Mouse (Mus musculus) olfactory bulb, adult 2 months (tissue): ENCODE data around the gene Tmed8. TPM values are rescaled to one million over a fixed set of nuclear protein-coding genes. Genes with fewer than 3 reads are reported as not detected.

Experiments used
- H3K27ac ChIP-seq: fragments of 200-500 bp; 2 replicates; pipeline ENCODE4 v1.5.1; 2012; ENCODE audit warnings: low read depth, low read length; ENCODE audit not compliant: insufficient read depth
- H3K4me1 ChIP-seq: fragments of 200-500 bp; 2 replicates; pipeline ENCODE4 v1.6.1; 2012; ENCODE audit warnings: low read length; ENCODE audit not compliant: control insufficient read depth, insufficient read depth
- H3K4me3 ChIP-seq: fragments of 200-500 bp; 2 replicates; pipeline ENCODE4 v1.5.1; 2012; ENCODE audit warnings: mild to moderate bottlenecking, low read depth, low read length, moderate library complexity; ENCODE audit not compliant: insufficient read depth
- CTCF ChIP-seq: fragments of 200-500 bp; IDR thresholded peaks from 2 replicates; pipeline ENCODE4 v1.5.1; 2012; ENCODE audit warnings: low read depth, mild to moderate bottlenecking, low read length, moderate library complexity; ENCODE audit not compliant: insufficient read depth
- POLR2A ChIP-seq: fragments of 200-500 bp; IDR thresholded peaks from 2 replicates; pipeline ENCODE4 v1.6.1; 2012; ENCODE audit warnings: mild to moderate bottlenecking, low read depth, low read length, moderate library complexity; ENCODE audit not compliant: insufficient read depth
- WGBS: fragments of 180-500 bp; shearing (Covaris S2); methylation state at CpG from one replicate; pipeline ENCODE4 v1.1.7; 2018; 5-methylcytosine and 5-hydroxymethylcytosine counted together
- polyA plus RNA-seq: library from polyadenylated mRNA; stranded (reverse); fragments of >200 nt; gene quantifications from 2 replicates; pipeline ENCODE4 v1.2.4, GENCODE M21; 2012; ENCODE audit warnings: low replicate concordance; ENCODE audit not compliant: missing spikeins, insufficient read depth, insufficient read length

Gene Tmed8
- polyA plus RNA-seq, 1 experiment, result not detected

DNA sequence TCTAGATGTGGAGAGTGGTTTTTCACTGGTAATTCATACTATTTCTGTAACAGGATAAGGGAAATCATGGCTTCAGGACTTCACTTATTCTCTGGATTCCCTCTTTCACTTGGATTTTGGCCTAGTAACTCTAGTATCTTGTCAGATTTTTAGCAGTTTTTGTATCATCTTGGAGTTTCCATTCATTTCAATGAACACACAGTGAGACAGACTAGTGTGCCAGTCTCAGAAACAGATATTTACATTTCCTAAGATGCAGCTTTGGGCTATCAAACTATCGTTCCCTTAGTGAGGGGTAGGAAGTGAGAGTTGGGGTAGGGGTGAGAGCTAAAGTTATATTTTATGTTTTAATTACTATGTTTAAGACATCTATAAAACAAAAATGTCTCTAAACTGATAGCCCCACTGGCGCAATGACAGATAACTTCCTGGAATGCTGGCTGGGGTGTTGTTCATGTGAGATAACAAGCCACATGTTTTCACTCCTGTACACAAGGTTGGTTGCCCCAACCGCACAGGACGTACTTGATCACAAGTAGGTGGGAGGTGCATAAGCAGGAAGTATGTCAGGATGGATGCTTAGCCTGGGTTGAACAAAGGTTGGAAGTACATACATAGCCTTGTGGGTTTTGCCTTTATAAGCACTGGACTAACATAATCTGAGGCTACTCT, 78.2 kb downstream of the Tmed8 start:
- TF ChIP-seq POLR2A, result no peak
- TF ChIP-seq CTCF, result no peak
- Histone ChIP-seq H3K27ac (no peak overlapping the region), H3K4me1 (no peaks in the 10 kb centered on the region), H3K4me3 (no peak overlapping the region)
- WGBS, result 98% methylated on average over 4 of the region's 4 CpGs

Other genes starting within 250 kb of the Tmed8 start
- gene Zdhhc22, start 210.0 kb downstream of the Tmed8 start, polyA plus RNA-seq, result not detected in 2 replicates
- gene Tmem63c, start 179.1 kb downstream of the Tmed8 start, polyA plus RNA-seq, result not detected in 2 replicates
- not detected in 2 replicates for gene Ngb, start 97.9 kb downstream of the Tmed8 start, polyA plus RNA-seq
- not detected in 2 replicates for gene Gstz1, start 53.3 kb downstream of the Tmed8 start, polyA plus RNA-seq
- not detected in 2 replicates for gene Pomt2, start 52.5 kb downstream of the Tmed8 start, polyA plus RNA-seq
- gene Samd15, start 731 bp downstream of the Tmed8 start, polyA plus RNA-seq, result not detected in 2 replicates
- not detected in 2 replicates for gene Noxred1, start 38.3 kb upstream of the Tmed8 start, polyA plus RNA-seq
- gene Vipas39, start 65.8 kb upstream of the Tmed8 start, polyA plus RNA-seq, result not detected in 2 replicates
- not detected in 2 replicates for gene Ahsa1, start 66.0 kb upstream of the Tmed8 start, polyA plus RNA-seq
- gene Ism2, start 99.3 kb upstream of the Tmed8 start, polyA plus RNA-seq, result not detected in 2 replicates
- not detected in 2 replicates for gene Sptlc2, start 187.9 kb upstream of the Tmed8 start, polyA plus RNA-seq
- gene Slirp, start 243.4 kb upstream of the Tmed8 start, polyA plus RNA-seq, result not detected in 2 replicates
- not detected in 2 replicates for gene Alkbh1, start 243.6 kb upstream of the Tmed8 start, polyA plus RNA-seq